Mouse (Mus musculus) adrenal gland, postnatal 0 days (tissue): ENCODE data around the gene Cst10. TPM values are rescaled to one million over a fixed set of nuclear protein-coding genes. Genes with fewer than 3 reads are reported as not detected.

Source experiments
- polyA plus RNA-seq: library from polyadenylated mRNA; unstranded; fragments of >200 nt; fragmentation: Nextera tagmentation; extraction: Ambion mirVana; gene quantifications from 2 replicates; pipeline ENCODE4 v1.2.1, GENCODE M21; 2015

Cst10 gene
- polyA plus RNA-seq, result not detected in 2 replicates

GRCm38 (mm10) chr2:149404757-149405156 is at the start of gene Cst10:
Cst10 (plus strand) TSS chr2:149405057.

